Mouse (Mus musculus): ENCODE results near the gene Pmch.

GRCm38 (mm10) chr10:88113290-88113689 is 22.4 kb downstream of the Pmch start:
- TF ChIP-seq POLR2A (IDR thresholded peaks at IDR 0.05; ENCODE audit: low read depth, low read length) (no peak), CTCF (IDR thresholded peaks at IDR 0.05; ENCODE audit: borderline replicate concordance, insufficient read depth, low read length) (no peak)
